Mouse (Mus musculus): ENCODE data around the gene Skida1. TPM values are rescaled to one million over a fixed set of nuclear protein-coding genes. Genes with fewer than 3 reads are reported as not detected.

Gene Skida1
- polyA plus RNA-seq, 1 experiment = 0.22 TPM

DNA sequence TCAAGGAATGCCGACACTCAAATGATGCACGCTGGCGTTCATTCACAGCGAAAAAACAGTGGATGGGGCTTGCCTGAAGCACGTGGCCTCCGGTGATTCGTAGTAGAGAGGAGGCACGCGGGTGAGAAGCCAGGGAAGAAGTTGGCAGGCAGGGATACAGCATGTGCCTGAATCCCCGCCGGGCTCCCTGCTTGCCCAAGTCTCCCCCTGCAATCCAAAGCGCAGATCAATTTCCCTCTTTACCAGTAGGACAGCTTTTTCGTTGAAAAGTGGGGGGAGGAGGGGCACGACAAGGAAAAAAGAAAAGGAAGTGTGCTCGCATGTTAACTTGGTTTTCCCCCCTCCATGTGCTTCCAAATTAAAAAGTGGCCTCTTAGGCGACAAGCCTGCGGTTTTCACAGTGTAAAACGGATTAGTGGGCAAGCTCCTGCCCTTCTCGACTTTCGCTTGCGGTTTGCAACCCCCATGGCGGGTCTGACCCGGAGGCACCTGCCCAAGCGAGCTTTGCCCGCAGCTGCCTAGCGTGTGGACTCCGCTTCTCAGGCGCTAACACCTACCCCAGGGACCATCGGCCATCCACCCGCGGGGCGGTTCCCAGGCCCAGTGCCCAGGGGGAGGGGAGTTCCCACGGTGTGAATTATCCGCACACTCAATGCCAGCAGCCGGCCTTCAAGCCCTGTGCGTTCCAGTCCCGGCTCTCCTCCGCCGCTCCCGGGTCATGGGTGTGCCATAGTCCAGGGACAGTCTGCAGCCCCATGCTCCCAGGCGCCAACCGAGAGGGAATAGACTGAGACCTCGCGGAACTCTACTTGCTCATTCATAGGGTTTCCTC, 22.5 kb downstream of the Skida1 start:
- TF ChIP-seq CTCF (IDR thresholded peaks at IDR 0.05; ENCODE audit: extremely low read depth, insufficient read depth, insufficient read length, insufficient replicate concordance) (no peak), POLR2A (IDR thresholded peaks at IDR 0.05; ENCODE audit: low read depth, low read length) (no peak)
- no peaks in the 10 kb centered on the region for H3K36me3 ChIP-seq (ENCODE audit: control insufficient read depth, insufficient read depth, low read length)
- WGBS = 1% methylated on average over 44 of the region's 44 CpGs
- peaks cover 17% of the 10 kb centered on the region for H3K27me3 ChIP-seq (ENCODE audit: control insufficient read depth, insufficient read depth, low read length)
- peak overlapping the region; percentile 22; the same call in 1 of the 2 replicates for H3K27ac ChIP-seq (ENCODE audit: insufficient read depth, low read length)
- H3K4me1 ChIP-seq (ENCODE audit: control insufficient read depth, insufficient read depth, insufficient read length) = peaks cover 10% of the 10 kb centered on the region
- DNase-seq (ENCODE audit: low read depth in 1 of 2, low spot score in 2 of 2) = peak in 1 of 2 experiments; percentile 23
- H3K4me3 ChIP-seq (ENCODE audit: extremely low read depth, insufficient read depth, insufficient read length) = peak overlapping the region; percentile 68

DNA sequence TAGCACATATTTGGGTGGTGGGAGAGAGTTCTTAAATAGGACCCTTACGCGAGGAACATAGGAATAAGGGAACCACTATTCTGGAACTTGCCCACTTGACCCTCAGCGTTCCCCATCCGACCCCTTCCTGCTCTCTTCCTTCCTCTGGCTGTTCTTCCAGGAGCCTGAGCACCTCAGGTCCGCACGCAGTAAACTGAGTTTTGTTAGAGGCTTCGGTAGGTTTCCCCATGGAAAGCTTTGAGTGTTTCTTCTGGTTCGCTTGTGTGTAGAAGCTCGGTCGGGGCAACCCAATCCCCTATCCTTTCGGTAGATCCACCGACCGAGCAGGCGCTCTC, 23.1 kb downstream of the Skida1 start:
- peaks cover 15% of the 10 kb centered on the region for H3K27me3 ChIP-seq (ENCODE audit: control insufficient read depth, insufficient read depth, low read length)
- TF ChIP-seq POLR2A (IDR thresholded peaks at IDR 0.05; ENCODE audit: low read depth, low read length) = no peak
- no peak for TF ChIP-seq CTCF (IDR thresholded peaks at IDR 0.05; ENCODE audit: extremely low read depth, insufficient read depth, insufficient read length, insufficient replicate concordance)
- H3K4me3 ChIP-seq (ENCODE audit: extremely low read depth, insufficient read depth, insufficient read length) = peak overlapping the region; percentile 68; the same call in 1 of the 2 replicates

DNA sequence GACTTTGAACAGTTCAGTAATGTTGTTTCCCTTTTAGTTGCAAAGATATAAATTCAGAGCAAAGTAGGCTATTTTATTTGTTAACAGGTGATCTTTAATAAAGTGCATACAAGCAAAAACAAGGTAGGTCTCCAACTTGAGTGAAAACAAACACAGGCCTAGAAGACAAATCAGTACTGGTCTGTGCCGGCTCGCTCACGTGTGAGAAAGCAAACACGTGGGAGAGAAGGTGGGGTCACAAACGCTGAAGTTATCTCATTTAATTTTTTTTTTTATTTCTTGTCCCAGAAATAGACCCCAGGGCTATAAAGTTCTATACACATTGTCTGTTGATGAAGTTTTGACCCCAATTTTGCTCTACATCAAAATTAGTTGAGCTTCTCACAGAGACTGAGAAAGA, 23.7 kb downstream of the Skida1 start:
- WGBS = 75% methylated on average over 5 of the region's 5 CpGs
- peaks cover 15% of the 10 kb centered on the region for H3K27me3 ChIP-seq (ENCODE audit: control insufficient read depth, insufficient read depth, low read length)
- TF ChIP-seq POLR2A (IDR thresholded peaks at IDR 0.05; ENCODE audit: low read depth, low read length) (no peak), CTCF (IDR thresholded peaks at IDR 0.05; ENCODE audit: extremely low read depth, insufficient read depth, insufficient read length, insufficient replicate concordance) (no peak)
- H3K27ac ChIP-seq (ENCODE audit: insufficient read depth, low read length) = no peak overlapping the region
- no peak for DNase-seq (ENCODE audit: low read depth in 1 of 2, low spot score in 2 of 2)
- no peaks in the 10 kb centered on the region for H3K36me3 ChIP-seq (ENCODE audit: control insufficient read depth, insufficient read depth, low read length)
- peaks cover 10% of the 10 kb centered on the region for H3K4me1 ChIP-seq (ENCODE audit: control insufficient read depth, insufficient read depth, insufficient read length)
- H3K4me3 ChIP-seq (ENCODE audit: extremely low read depth, insufficient read depth, insufficient read length) = no peak overlapping the region

More for the DNA sequence above, 23.1 kb downstream of the Skida1 start:
- peak overlapping the region; percentile 22; the same call in 1 of the 2 replicates for H3K27ac ChIP-seq (ENCODE audit: insufficient read depth, low read length)
- no peaks in the 10 kb centered on the region for H3K36me3 ChIP-seq (ENCODE audit: control insufficient read depth, insufficient read depth, low read length)
- H3K4me1 ChIP-seq (ENCODE audit: control insufficient read depth, insufficient read depth, insufficient read length) = peaks cover 10% of the 10 kb centered on the region
- WGBS = 6% methylated on average over 14 of the region's 14 CpGs
- DNase-seq (ENCODE audit: low read depth in 1 of 2, low spot score in 2 of 2) = no peak

DNA sequence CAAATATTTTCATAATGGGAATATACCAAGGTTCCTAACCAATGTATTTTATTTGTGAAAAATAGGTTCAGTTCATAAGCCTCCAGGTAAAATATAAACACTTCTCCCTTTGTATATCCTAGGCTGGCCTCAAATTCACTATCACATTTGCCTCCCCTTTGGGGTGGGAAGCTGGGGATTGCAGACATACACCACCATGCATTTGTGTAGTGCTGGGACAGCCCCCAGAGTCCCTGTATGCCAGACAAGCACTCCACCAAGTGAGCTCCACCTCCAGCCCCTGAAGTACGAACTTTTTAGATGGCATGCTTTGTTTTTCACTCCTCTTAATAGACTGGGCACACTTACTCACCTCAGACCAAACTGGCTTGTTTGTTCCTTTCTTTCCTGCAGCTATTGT, 26.0 kb downstream of the Skida1 start:
- Histone ChIP-seq H3K27ac (ENCODE audit: insufficient read depth, low read length) (no peak overlapping the region), H3K27me3 (ENCODE audit: control insufficient read depth, insufficient read depth, low read length) (peaks cover 7% of the 10 kb centered on the region), H3K4me1 (ENCODE audit: control insufficient read depth, insufficient read depth, insufficient read length) (peaks cover 10% of the 10 kb centered on the region), H3K36me3 (ENCODE audit: control insufficient read depth, insufficient read depth, low read length) (no peaks in the 10 kb centered on the region), H3K4me3 (ENCODE audit: extremely low read depth, insufficient read depth, insufficient read length) (no peak overlapping the region)
- no peak for TF ChIP-seq CTCF (IDR thresholded peaks at IDR 0.05; ENCODE audit: extremely low read depth, insufficient read depth, insufficient read length, insufficient replicate concordance)
- no peak for TF ChIP-seq POLR2A (IDR thresholded peaks at IDR 0.05; ENCODE audit: low read depth, low read length)
- DNase-seq (ENCODE audit: low read depth in 1 of 2, low spot score in 2 of 2) = no peak
- 65% methylated on average over 1 of the region's 1 CpGs for WGBS

DNA sequence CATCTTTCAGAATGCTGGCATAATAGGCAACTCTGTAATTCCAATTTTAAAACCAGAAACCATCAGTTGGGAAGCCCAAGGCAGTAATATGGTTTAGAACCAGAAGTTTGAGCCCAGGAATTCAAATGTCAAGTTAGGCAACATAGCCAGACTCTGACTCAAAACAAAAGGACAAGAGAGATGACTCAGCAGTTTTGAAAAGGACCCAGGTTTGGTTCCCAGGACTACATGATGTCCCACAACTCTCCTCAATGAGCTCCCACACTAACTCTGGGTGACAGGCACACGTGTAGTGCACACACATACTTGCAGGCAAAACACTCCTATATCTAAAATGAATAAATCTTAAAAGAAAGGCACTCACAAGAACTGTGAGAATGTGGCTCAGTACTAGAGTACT, 29.7 kb downstream of the Skida1 start:
- no peaks in the 10 kb centered on the region for H3K27me3 ChIP-seq (ENCODE audit: control insufficient read depth, insufficient read depth, low read length)
- no peak overlapping the region for H3K4me3 ChIP-seq (ENCODE audit: extremely low read depth, insufficient read depth, insufficient read length)
- no peak for DNase-seq (ENCODE audit: low read depth in 1 of 2, low spot score in 2 of 2)
- 84% methylated on average over 1 of the region's 1 CpGs for WGBS
- TF ChIP-seq POLR2A (IDR thresholded peaks at IDR 0.05; ENCODE audit: low read depth, low read length) (no peak), CTCF (IDR thresholded peaks at IDR 0.05; ENCODE audit: extremely low read depth, insufficient read depth, insufficient read length, insufficient replicate concordance) (no peak)
- no peaks in the 10 kb centered on the region for H3K4me1 ChIP-seq (ENCODE audit: control insufficient read depth, insufficient read depth, insufficient read length)
- H3K36me3 ChIP-seq (ENCODE audit: control insufficient read depth, insufficient read depth, low read length) = no peaks in the 10 kb centered on the region
- no peak overlapping the region for H3K27ac ChIP-seq (ENCODE audit: insufficient read depth, low read length)

DNA sequence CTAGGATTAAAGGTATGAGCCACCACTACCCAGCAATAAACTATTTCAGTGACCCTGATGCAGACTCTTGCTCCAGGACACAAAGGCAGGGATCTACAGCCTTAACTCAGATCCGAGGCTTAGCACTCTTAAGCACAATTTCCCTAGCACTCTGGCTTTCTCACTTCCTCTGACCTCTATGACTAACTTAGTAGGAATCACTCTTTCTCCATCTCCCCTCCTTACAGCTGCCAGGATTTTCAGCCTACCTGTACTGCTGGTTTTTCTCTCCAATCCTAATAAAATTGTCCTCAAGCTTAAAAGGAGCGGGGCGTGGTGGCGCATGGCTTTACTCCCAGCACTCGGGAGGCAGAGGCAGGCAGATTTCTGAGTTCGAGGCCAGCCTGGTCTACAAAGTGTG, 31.5 kb downstream of the Skida1 start:
- WGBS = 91% methylated on average over 6 of the region's 6 CpGs
- DNase-seq (ENCODE audit: low read depth in 1 of 2, low spot score in 2 of 2) = no peak
- Histone ChIP-seq H3K27me3 (ENCODE audit: control insufficient read depth, insufficient read depth, low read length) (no peaks in the 10 kb centered on the region), H3K36me3 (ENCODE audit: control insufficient read depth, insufficient read depth, low read length) (no peaks in the 10 kb centered on the region), H3K4me3 (ENCODE audit: extremely low read depth, insufficient read depth, insufficient read length) (no peak overlapping the region), H3K4me1 (ENCODE audit: control insufficient read depth, insufficient read depth, insufficient read length) (no peaks in the 10 kb centered on the region), H3K27ac (ENCODE audit: insufficient read depth, low read length) (no peak overlapping the region)
- TF ChIP-seq POLR2A (IDR thresholded peaks at IDR 0.05; ENCODE audit: low read depth, low read length) (no peak), CTCF (IDR thresholded peaks at IDR 0.05; ENCODE audit: extremely low read depth, insufficient read depth, insufficient read length, insufficient replicate concordance) (no peak)

DNA sequence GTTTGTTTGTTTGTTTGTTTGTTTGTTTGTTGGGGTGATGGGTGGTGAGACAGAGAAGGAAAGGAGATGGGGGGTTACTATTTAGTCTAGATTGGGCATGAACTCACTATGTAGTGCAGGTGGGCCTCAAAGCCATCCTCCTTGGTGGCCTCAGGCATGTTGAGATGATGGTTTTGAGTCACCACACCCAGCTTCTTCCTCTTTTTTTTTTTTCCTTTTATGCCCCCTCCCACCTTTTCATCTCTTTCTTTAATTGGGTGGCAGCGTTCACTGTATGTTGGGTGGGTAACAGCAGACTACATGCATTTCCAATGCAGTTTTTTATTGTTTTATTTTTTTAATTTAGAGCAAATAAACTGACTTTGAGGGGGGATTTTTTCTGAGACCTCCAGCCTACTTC, 32.2 kb downstream of the Skida1 start:
- DNase-seq (ENCODE audit: low read depth in 1 of 2, low spot score in 2 of 2) = no peak
- Histone ChIP-seq H3K27me3 (ENCODE audit: control insufficient read depth, insufficient read depth, low read length) (no peaks in the 10 kb centered on the region), H3K4me3 (ENCODE audit: extremely low read depth, insufficient read depth, insufficient read length) (no peak overlapping the region), H3K27ac (ENCODE audit: insufficient read depth, low read length) (no peak overlapping the region), H3K36me3 (ENCODE audit: control insufficient read depth, insufficient read depth, low read length) (no peaks in the 10 kb centered on the region), H3K4me1 (ENCODE audit: control insufficient read depth, insufficient read depth, insufficient read length) (no peaks in the 10 kb centered on the region)
- TF ChIP-seq POLR2A (IDR thresholded peaks at IDR 0.05; ENCODE audit: low read depth, low read length) (no peak), CTCF (IDR thresholded peaks at IDR 0.05; ENCODE audit: extremely low read depth, insufficient read depth, insufficient read length, insufficient replicate concordance) (no peak)
- 77% methylated on average over 1 of the region's 1 CpGs for WGBS

Data from spleen, adult 2 months (tissue).